Mouse (Mus musculus): ENCODE data around the gene Tas2r116.

Gene Tas2r116

GRCm38 (mm10) chr6:132855138-132855537, at the start of gene Tas2r116:
Gene Tas2r116 (plus strand): TSS chr6:132855438.
- DNase-seq (ENCODE audit: low read depth, low spot score) = no peak

- DNase-seq (ENCODE audit: low read depth, low spot score) = no peak
Observed at GRCm38 (mm10) chr6:132846842-132847241, 8.4 kb upstream of the Tas2r116 start, which contains the start of gene Tas2r123. Gene Tas2r123 (plus strand): TSS chr6:132847142.

GRCm38 (mm10) chr6:132867708-132868107, 12.5 kb downstream of the Tas2r116 start, which contains the start of gene Tas2r110:
Gene Tas2r110 (plus strand): TSS chr6:132868008.
- DNase-seq (ENCODE audit: low read depth, low spot score) = no peak

GRCm38 (mm10) chr6:132892711-132893110, 37.5 kb downstream of the Tas2r116 start, which contains the start of gene Tas2r113:
Gene Tas2r113 (plus strand): TSS chr6:132893011.
- DNase-seq (ENCODE audit: low read depth, low spot score) = no peak
